Mouse (Mus musculus) myocyte (in vitro differentiated cells): ENCODE results near the gene Cxxc4. TPM values are rescaled to one million over a fixed set of nuclear protein-coding genes. Genes with fewer than 3 reads are reported as not detected.
A peak's percentile ranks its signal among the peaks of the same experiment; 100 is the strongest.

Experiments used
- H3K27me3 ChIP-seq: one replicate; pipeline ENCODE4 v1.6.1; 2011; ENCODE audit not compliant: control insufficient read depth, insufficient read depth, insufficient read length
- H3K36me3 ChIP-seq: one replicate; pipeline ENCODE4 v1.6.1; 2011; ENCODE audit not compliant: control insufficient read depth, insufficient read depth
- H3K4me2 ChIP-seq: one replicate; pipeline ENCODE4 v1.6.1; 2011; ENCODE audit warnings: low read depth, control low read depth
- H3K4me3 ChIP-seq: one replicate; pipeline ENCODE4 v1.5.1; 2011; ENCODE audit warnings: mild to moderate bottlenecking, control low read depth, moderate library complexity
- H3K79me2 ChIP-seq: one replicate; pipeline ENCODE4 v1.6.1; 2011; ENCODE audit not compliant: control insufficient read depth, insufficient read depth
- H3ac ChIP-seq: one replicate; pipeline ENCODE4 v1.6.1; 2011; ENCODE audit not compliant: control insufficient read depth, insufficient read length
- CEBPB ChIP-seq: IDR thresholded peaks from 2 replicates; pipeline ENCODE4 v1.6.1; 2011; ENCODE audit warnings: mild to moderate bottlenecking, moderate library complexity; ENCODE audit not compliant: poor library complexity, insufficient read depth, severe bottlenecking
- E2F4 ChIP-seq: IDR thresholded peaks from one replicate; pipeline ENCODE4 v1.6.1; 2011; ENCODE audit warnings: mild to moderate bottlenecking, control low read depth, moderate library complexity; ENCODE audit not compliant: insufficient read depth
- MAX ChIP-seq: IDR thresholded peaks from one replicate; pipeline ENCODE4 v1.6.1; 2011; ENCODE audit warnings: low read depth, mild to moderate bottlenecking, control low read depth
- MYOD1 ChIP-seq, 3 experiments: IDR thresholded peaks; one replicate each; pipeline ENCODE4 v1.6.1; 2011; ENCODE audit warnings: control low read depth in 2 of 3, low read depth in 2 of 3, mild to moderate bottlenecking in 2 of 3, moderate library complexity in 1 of 3; ENCODE audit not compliant: insufficient read length in 2 of 3, control insufficient read depth in 1 of 3
- MYOG ChIP-seq, 3 experiments: IDR thresholded peaks; one replicate each; pipeline ENCODE4 v1.6.1; 2011; ENCODE audit warnings: control low read depth in 2 of 3, low read depth in 2 of 3, mild to moderate bottlenecking in 2 of 3; ENCODE audit not compliant: insufficient read length in 2 of 3, control insufficient read depth in 1 of 3, insufficient read depth in 1 of 3
- POLR2A ChIP-seq: IDR thresholded peaks from one replicate; pipeline ENCODE4 v1.6.1; 2011; ENCODE audit warnings: low read depth, mild to moderate bottlenecking, control low read depth, moderate library complexity; ENCODE audit not compliant: insufficient read length
- POLR2AphosphoS2 ChIP-seq: IDR thresholded peaks from one replicate; pipeline ENCODE4 v1.6.1; 2011; ENCODE audit warnings: low read depth, control low read depth; ENCODE audit not compliant: insufficient read length
- REST ChIP-seq: IDR thresholded peaks from one replicate; pipeline ENCODE4 v1.6.1; 2011; ENCODE audit warnings: mild to moderate bottlenecking, control low read depth, moderate library complexity; ENCODE audit not compliant: insufficient read depth, insufficient read length
- SRF ChIP-seq: IDR thresholded peaks from one replicate; pipeline ENCODE4 v1.6.1; 2011; ENCODE audit warnings: low read depth; ENCODE audit not compliant: control insufficient read depth, insufficient read length
- TCF12 ChIP-seq: IDR thresholded peaks from one replicate; pipeline ENCODE4 v1.6.1; 2011; ENCODE audit warnings: mild to moderate bottlenecking, control low read depth; ENCODE audit not compliant: poor library complexity, insufficient read depth, severe bottlenecking
- TCF3 ChIP-seq: IDR thresholded peaks from one replicate; pipeline ENCODE4 v1.6.1; 2011; ENCODE audit warnings: low read depth, control low read depth; ENCODE audit not compliant: insufficient read length
- USF1 ChIP-seq: IDR thresholded peaks from one replicate; pipeline ENCODE4 v1.6.1; 2011; ENCODE audit warnings: low read depth, mild to moderate bottlenecking, control low read depth, moderate library complexity
- polyA plus RNA-seq: library from polyadenylated mRNA; unstranded; fragments of >200 nt; fragmentation: generic; extraction: Trizol; gene quantifications from one replicate; pipeline ENCODE4 v1.2.1, GENCODE M21; 2012; ENCODE audit warnings: missing spikeins

The Cxxc4 gene
- polyA plus RNA-seq, 1 experiment, result 0.01 TPM

DNA sequence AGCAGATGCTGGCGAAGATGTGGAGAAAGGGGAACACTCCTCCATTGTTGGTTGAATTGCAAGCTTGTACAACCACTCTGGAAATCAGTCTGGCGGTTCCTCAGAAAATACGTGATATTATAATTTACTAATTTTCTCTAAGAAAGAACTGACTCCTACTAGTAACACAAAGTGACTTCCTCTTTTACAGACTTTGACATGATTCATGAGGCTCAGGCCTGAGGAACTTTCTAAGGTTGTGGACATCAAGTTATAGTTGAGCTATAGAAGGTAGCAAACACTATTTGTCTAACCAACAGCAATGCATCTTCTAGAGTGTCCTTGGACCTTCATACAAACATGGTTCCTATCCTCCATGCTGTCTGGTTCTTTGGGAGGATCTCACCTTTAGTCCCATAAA lies 10.4 kb upstream of the Cxxc4 start:
- Histone ChIP-seq H3K4me2 (no peak overlapping the region), H3K79me2 (no peaks in the 10 kb centered on the region), H3K4me3 (no peak overlapping the region), H3K36me3 (no peaks in the 10 kb centered on the region), H3K27me3 (no peaks in the 10 kb centered on the region), H3ac (no peak overlapping the region)
- no peak for TF ChIP-seq MYOG (IDR thresholded peaks at IDR 0.05; ENCODE audit: control insufficient read depth in 1 of 3, insufficient read depth in 1 of 3, insufficient read length in 2 of 3, low read depth in 2 of 3)
- no peak for TF ChIP-seq POLR2AphosphoS2
- TF ChIP-seq REST, result no peak
- no peak for TF ChIP-seq MYOD1 (IDR thresholded peaks at IDR 0.05; ENCODE audit: control insufficient read depth in 1 of 3, insufficient read length in 2 of 3, low read depth in 2 of 3)
- TF ChIP-seq USF1, result no peak
- no peak for TF ChIP-seq E2F4
- no peak for TF ChIP-seq TCF3
- no peak for TF ChIP-seq POLR2A
- TF ChIP-seq SRF, result no peak
- TF ChIP-seq MAX, result no peak
- no peak for TF ChIP-seq TCF12
- no peak for TF ChIP-seq CEBPB

GRCm38 (mm10) chr3:134232753-134233152 lies 3.5 kb upstream of the Cxxc4 start:
- Histone ChIP-seq H3K79me2 (no peaks in the 10 kb centered on the region), H3K4me3 (no peak overlapping the region), H3K4me2 (no peak overlapping the region), H3ac (no peak overlapping the region), H3K36me3 (no peaks in the 10 kb centered on the region), H3K27me3 (no peaks in the 10 kb centered on the region)
- TF ChIP-seq TCF12, result no peak
- no peak for TF ChIP-seq POLR2A

DNA sequence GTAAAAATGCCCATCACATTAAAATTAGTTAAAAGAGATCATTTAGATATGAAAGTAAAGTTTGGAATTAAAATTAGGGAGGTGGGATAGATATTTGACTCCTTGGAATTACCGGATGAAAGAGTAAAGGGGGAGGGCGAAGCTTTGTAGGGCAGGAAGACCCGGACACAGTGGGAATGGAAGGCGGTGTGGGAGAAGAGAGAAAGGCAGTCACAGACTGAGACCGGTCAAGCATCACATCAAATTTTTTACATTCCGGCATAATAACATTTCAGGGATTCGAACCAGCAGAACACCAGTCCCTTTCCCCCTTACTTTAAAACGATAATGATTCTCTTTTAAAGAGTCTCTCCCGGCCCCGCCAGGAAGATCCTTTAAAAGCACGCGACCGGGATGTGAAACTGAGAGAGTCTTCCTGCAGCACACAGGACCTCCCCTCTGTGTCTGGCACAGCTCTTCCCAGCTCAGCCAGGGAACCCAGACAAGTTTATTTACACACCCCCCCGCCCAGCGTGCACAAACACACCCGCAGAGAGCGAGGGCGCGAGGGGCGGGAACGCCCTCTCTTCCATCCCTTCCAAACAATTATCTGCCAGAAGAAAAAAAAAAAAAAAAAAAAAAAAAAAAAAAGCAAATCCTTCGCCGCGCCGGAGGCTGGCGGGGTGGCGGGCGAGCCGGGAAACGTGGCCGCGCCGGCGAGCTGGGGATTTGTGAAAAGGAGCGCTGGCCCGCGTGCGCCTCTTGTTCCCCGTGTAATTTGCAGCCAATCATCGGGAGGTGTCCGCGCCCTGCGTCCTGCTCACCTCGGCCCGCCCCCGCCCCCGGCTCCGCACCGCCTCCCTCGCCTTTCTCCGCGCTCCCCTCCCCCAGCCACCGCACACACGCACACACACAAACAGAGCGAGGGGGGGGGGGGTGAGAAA lies 532 bp upstream of the Cxxc4 start:
- Histone ChIP-seq H3K4me3 (peak overlapping the region; percentile 20), H3K27me3 (peaks cover 14% of the 10 kb centered on the region), H3K79me2 (no peaks in the 10 kb centered on the region), H3ac (no peak overlapping the region), H3K4me2 (peak overlapping the region; percentile 88), H3K36me3 (no peaks in the 10 kb centered on the region)
- TF ChIP-seq MYOD1 (IDR thresholded peaks at IDR 0.05; ENCODE audit: control insufficient read depth in 1 of 3, insufficient read length in 2 of 3, low read depth in 2 of 3) (no peak), TCF12 (no peak), POLR2A (no peak)

GRCm38 (mm10) chr3:134237113-134237805 lies 975 bp downstream of the Cxxc4 start:
- Histone ChIP-seq H3K79me2 (no peaks in the 10 kb centered on the region), H3K4me2 (no peak overlapping the region), H3ac (no peak overlapping the region), H3K4me3 (no peak overlapping the region), H3K27me3 (peaks cover 14% of the 10 kb centered on the region), H3K36me3 (no peaks in the 10 kb centered on the region)
- TF ChIP-seq POLR2A (no peak), USF1 (no peak), CEBPB (no peak), MAX (no peak), POLR2AphosphoS2 (no peak), TCF12 (no peak), MYOD1 (IDR thresholded peaks at IDR 0.05; ENCODE audit: control insufficient read depth in 1 of 3, insufficient read length in 2 of 3, low read depth in 2 of 3) (no peak), MYOG (IDR thresholded peaks at IDR 0.05; ENCODE audit: control insufficient read depth in 1 of 3, insufficient read depth in 1 of 3, insufficient read length in 2 of 3, low read depth in 2 of 3) (no peak), E2F4 (no peak), REST (no peak)

GRCm38 (mm10) chr3:134238621-134239310 lies 2.5 kb downstream of the Cxxc4 start:
- Histone ChIP-seq H3K27me3 (peaks cover 14% of the 10 kb centered on the region), H3K79me2 (no peaks in the 10 kb centered on the region), H3ac (no peak overlapping the region), H3K36me3 (no peaks in the 10 kb centered on the region), H3K4me2 (peak overlapping the region; percentile 74), H3K4me3 (peak overlapping the region; percentile 17)
- TF ChIP-seq POLR2AphosphoS2, result no peak
- no peak for TF ChIP-seq SRF
- no peak for TF ChIP-seq MYOG (IDR thresholded peaks at IDR 0.05; ENCODE audit: control insufficient read depth in 1 of 3, insufficient read depth in 1 of 3, insufficient read length in 2 of 3, low read depth in 2 of 3)
- TF ChIP-seq POLR2A, result no peak
- TF ChIP-seq MYOD1 (IDR thresholded peaks at IDR 0.05; ENCODE audit: control insufficient read depth in 1 of 3, insufficient read length in 2 of 3, low read depth in 2 of 3), result no peak
- TF ChIP-seq USF1, result no peak
- TF ChIP-seq TCF3, result no peak
- TF ChIP-seq E2F4, result no peak
- TF ChIP-seq REST, result no peak
- no peak for TF ChIP-seq MAX
- no peak for TF ChIP-seq CEBPB
- TF ChIP-seq TCF12, result no peak
